ENCODE assay signal across 14 mouse cellular contexts in genomic region chr7:92479748-92480147, GRCm38 (mm10).
"Had no signal": no experiment of that assay in that cellular context is flagged by ENCODE, and none has a peak within 500 bp of the region (broad histone marks: within the 10 kb centered on the region; RNA-seq: fewer than 3 reads in every experiment).

No protein-coding gene starts in this region.

- H3K27ac ChIP-seq: left cerebral cortex, adult 2 months; liver, embryonic 13.5 days; stomach, postnatal 0 days had no signal

- H3K4me1 ChIP-seq: liver, embryonic 13.5 days had no signal

- H3K27me3 ChIP-seq: liver, embryonic 13.5 days had no signal

- DNase-seq: kidney, postnatal 10 days; kidney, postnatal 36 days; layer of hippocampus, postnatal 36 days; liver, embryonic 13.5 days; lung, adult 2 months; lung, postnatal 14 days; lung, postnatal 4 days; midbrain, embryonic 14.5 days; right cerebral cortex, postnatal 14 days; right cerebral cortex, postnatal 4 days; thymus, adult 2 months; thymus, postnatal 14 days had no signal

- H3K4me3 ChIP-seq: left cerebral cortex, adult 2 months; liver, embryonic 13.5 days had no signal
